29 mouse cellular contexts compared by ENCODE assay signal in the genomic region with DNA sequence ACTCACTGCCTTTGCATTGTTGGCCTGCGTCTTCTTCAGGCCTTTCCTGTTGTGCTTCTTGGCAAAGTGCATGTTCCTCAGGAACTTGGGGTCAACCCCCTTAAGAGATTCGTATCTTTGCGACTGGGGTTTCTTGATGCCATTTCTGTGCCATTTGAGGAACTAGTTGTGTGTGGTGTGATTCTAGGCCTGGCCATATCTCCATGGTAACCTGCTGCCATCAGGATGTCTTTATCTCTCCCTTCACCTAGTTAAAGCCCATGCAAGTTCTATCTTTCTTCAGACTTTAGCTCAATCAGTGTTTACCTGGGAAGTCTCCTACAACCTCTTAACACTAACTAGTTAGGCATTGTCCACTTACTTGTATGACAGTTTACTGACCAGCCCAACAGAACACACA. TPM values are rescaled to one million over a fixed set of nuclear protein-coding genes. Genes with fewer than 3 reads are reported as not detected.
DNase-seq lines count a peak whose midpoint lies in the region; ATAC-seq and TF ChIP-seq lines count a peak whose summit lies in the region.
"Had no signal": no experiment of that assay in that cellular context is flagged by ENCODE, and none has a peak within 500 bp of the region (broad histone marks: within the 10 kb centered on the region; RNA-seq: fewer than 3 reads in every experiment).

No protein-coding gene starts in this region.

- H3K27me3 ChIP-seq in hindbrain, postnatal 0 days (ENCODE audit: insufficient read depth, low read length) = no peaks in the 10 kb centered on the region
- H3K27me3 ChIP-seq in midbrain, embryonic 15.5 days (replicated peaks) = no peaks in the 10 kb centered on the region
- H3K27me3 ChIP-seq: CH12.LX; embryonic facial prominence, embryonic 13.5 days; embryonic facial prominence, embryonic 15.5 days; forebrain, embryonic 12.5 days; Patski had no signal

- H3K9me3 ChIP-seq in hindbrain, postnatal 0 days (ENCODE audit: low read length) = no peaks in the 10 kb centered on the region
- no peaks in the 10 kb centered on the region for H3K9me3 ChIP-seq in midbrain, embryonic 15.5 days
- H3K9me3 ChIP-seq: embryonic facial prominence, embryonic 13.5 days; embryonic facial prominence, embryonic 15.5 days; forebrain, embryonic 10.5 days; forebrain, embryonic 12.5 days; G1E had no signal

- H3K36me3 ChIP-seq in hindbrain, postnatal 0 days (ENCODE audit: insufficient read depth, low read length) = no peaks in the 10 kb centered on the region
- no peaks in the 10 kb centered on the region for H3K36me3 ChIP-seq in midbrain, embryonic 15.5 days (replicated peaks)
- H3K36me3 ChIP-seq: embryonic facial prominence, embryonic 13.5 days; embryonic facial prominence, embryonic 15.5 days; forebrain, embryonic 10.5 days; forebrain, embryonic 12.5 days; G1E had no signal

- DNase-seq in hindbrain, postnatal 0 days (ENCODE audit: low spot score) = no peak
- DNase-seq: adrenal gland, adult 2 months; adrenal gland, postnatal 10 days; adrenal gland, postnatal 25 days; B cell, adult 2 months; cerebellum, adult 11 months; cerebellum, adult 18-20 months; cerebellum, adult 8-10 months; cerebellum, adult 9-11 months; cerebellum, postnatal 14 days; cerebellum, postnatal 36 days; embryo, embryonic 11 days had no signal

- no peaks in the 10 kb centered on the region for H3K4me1 ChIP-seq in hindbrain, postnatal 0 days (ENCODE audit: insufficient read depth, low read length)
- H3K4me1 ChIP-seq in midbrain, embryonic 15.5 days = no peaks in the 10 kb centered on the region
- H3K4me1 ChIP-seq: embryonic facial prominence, embryonic 13.5 days; embryonic facial prominence, embryonic 15.5 days had no signal

- H3K4me2 ChIP-seq in hindbrain, postnatal 0 days (ENCODE audit: low read depth, low read length) = no peak overlapping the region
- no peak overlapping the region for H3K4me2 ChIP-seq in midbrain, embryonic 15.5 days
- H3K4me2 ChIP-seq: embryonic facial prominence, embryonic 13.5 days; embryonic facial prominence, embryonic 15.5 days; forebrain, embryonic 12.5 days had no signal

- H3K27ac ChIP-seq in hindbrain, postnatal 0 days = no peak overlapping the region
- no peak overlapping the region for H3K27ac ChIP-seq in midbrain, embryonic 15.5 days
- H3K27ac ChIP-seq: embryonic facial prominence, embryonic 13.5 days; embryonic facial prominence, embryonic 15.5 days; forebrain, embryonic 10.5 days; forebrain, embryonic 12.5 days had no signal

- no peak overlapping the region for H3K4me3 ChIP-seq in hindbrain, postnatal 0 days (ENCODE audit: low read length)
- no peak overlapping the region for H3K4me3 ChIP-seq in midbrain, embryonic 15.5 days
- H3K4me3 ChIP-seq: embryonic facial prominence, embryonic 13.5 days; embryonic facial prominence, embryonic 15.5 days; erythroblast, embryonic 14.5 days; forebrain, embryonic 10.5 days; forebrain, embryonic 12.5 days had no signal

- no peak overlapping the region for H3K9ac ChIP-seq in hindbrain, postnatal 0 days (replicated peaks; ENCODE audit: low read length)
- H3K9ac ChIP-seq in midbrain, embryonic 15.5 days = no peak overlapping the region
- H3K9ac ChIP-seq: embryonic facial prominence, embryonic 13.5 days; embryonic facial prominence, embryonic 15.5 days; forebrain, embryonic 12.5 days had no signal

- WGBS in hindbrain, postnatal 0 days = 91% methylated on average over 3 of the region's 3 CpGs
- WGBS in midbrain, embryonic 15.5 days = 90% methylated on average over 3 of the region's 3 CpGs

- peak; percentile 82 for ATAC-seq in common myeloid progenitor, adult 5-6 weeks (replicated peaks; ENCODE audit: low read depth, poor library complexity, severe bottlenecking)
- peak; percentile 56 to 74; a peak in 2 of 4 replicates for ATAC-seq in hematopoietic stem cell, adult 5-6 weeks (replicated peaks in 1 of 2; ENCODE audit: insufficient read depth in 1 of 2, low FRiP score in 2 of 2, low TSS enrichment in 1 of 2, low read depth in 1 of 2, poor library complexity in 2 of 2, severe bottlenecking in 2 of 2)
- ATAC-seq in megakaryocyte progenitor cell, adult 5-6 weeks (replicated peaks; ENCODE audit: poor library complexity) = peak; percentile 61
- no peak for ATAC-seq in hindbrain, postnatal 0 days
- no peak for ATAC-seq in inflammation-experienced regulatory T-cells, adult 6 months
- no peak for ATAC-seq in midbrain, embryonic 15.5 days (replicated peaks)
- ATAC-seq: activated CD4-positive, CD25-positive, alpha-beta regulatory T cell, adult 4 months; CD4-positive, CD25-positive, alpha-beta regulatory T cell, adult 4 months; forebrain, embryonic 14.5 days; forebrain, embryonic 16.5 days; Patski had no signal

- TF ChIP-seq CTCF in hindbrain, postnatal 0 days (IDR thresholded peaks at IDR 0.05; ENCODE audit: low read depth) = no peak

RNA-seq across cellular contexts. Expression of gene Rell1, which starts 22.0 kb away (rescaled TPM):
- 11.5 and 14.1 TPM in 2 replicates for total RNA-seq in common myeloid progenitor, adult 5-6 weeks (2017)
- 16.1 and 18.0 TPM in 2 replicates for total RNA-seq in hematopoietic stem cell, adult 5-6 weeks (2017)
- total RNA-seq in megakaryocyte progenitor cell, adult 5-6 weeks (2015) = 9.8 and 11.0 TPM in 2 replicates
- total RNA-seq in megakaryocyte progenitor cell, adult 5-6 weeks (2017) = 10.5 and 11.8 TPM in 2 replicates
- 2.5 and 4.0 TPM in 2 replicates for total RNA-seq in hindbrain, postnatal 0 days (2014; rRNA removed)
- polyA plus RNA-seq in hindbrain, postnatal 0 days (2015; fragmentation: Nextera tagmentation; extraction: Ambion mirVana) = 7.6 and 7.9 TPM in 2 replicates
- polyA plus RNA-seq in inflammation-experienced regulatory T-cells, adult 6 months (2017; shearing (Covaris generic)) = 1 to 10 TPM; 1.5 to 6.1 (median 4.8) TPM
- 8.9 and 9.0 TPM in 2 replicates for polyA plus RNA-seq in midbrain, embryonic 15.5 days (2015; fragmentation: Nextera tagmentation; extraction: Ambion mirVana)

Comparison
In these comparisons a context has a peak if more than half of its experiments do, and no peak if none do; other contexts are left out.
1. ATAC-seq: peak in common myeloid progenitor, adult 5-6 weeks (single experiment), hematopoietic stem cell, adult 5-6 weeks (2 of 2) and megakaryocyte progenitor cell, adult 5-6 weeks (single experiment); none in hindbrain, postnatal 0 days (single experiment), inflammation-experienced regulatory T-cells, adult 6 months (single experiment) and midbrain, embryonic 15.5 days (single experiment).